Mouse (Mus musculus) limb, embryonic 11.5 days (tissue): ENCODE results near the gene Obp2a. TPM values are rescaled to one million over a fixed set of nuclear protein-coding genes. Genes with fewer than 3 reads are reported as not detected.
A peak's percentile ranks its signal among the peaks of the same experiment; 100 is the strongest.
"Not testable (repeated sequence)": the region's sequence is repeated elsewhere in the genome, so short reads cannot be mapped to it uniquely, and the experiment has no call there.

Experiments used
- ATAC-seq: fragments of 200-750 bp; cut with Nextera tagmentation; 2 replicates; pipeline ENCODE4 v1.8.0; 2017; ENCODE audit warnings: low read depth; ENCODE audit not compliant: insufficient number of reproducible peaks, low FRiP score, low TSS enrichment
- DNase-seq: peaks from one replicate; pipeline ENCODE4 v3.0.0-alpha.2; 2015; ENCODE audit warnings: low spot score
- H3K27ac ChIP-seq: fragments of 300-500 bp; sonication (generic); replicated peaks from 2 replicates; pipeline ENCODE4 v1.5.1; 2014; ENCODE audit warnings: low read depth, mild to moderate bottlenecking, low read length
- H3K27me3 ChIP-seq: fragments of 300-500 bp; sonication (generic); 2 replicates; pipeline ENCODE4 v1.6.1; 2014; ENCODE audit warnings: mild to moderate bottlenecking, low read length, mixed read lengths; ENCODE audit not compliant: control insufficient read depth, insufficient read depth
- H3K36me3 ChIP-seq: fragments of 300-500 bp; sonication (generic); 2 replicates; pipeline ENCODE4 v1.6.1; 2014; ENCODE audit warnings: mild to moderate bottlenecking, low read length, moderate library complexity, mixed read lengths; ENCODE audit not compliant: control insufficient read depth, insufficient read depth
- H3K4me1 ChIP-seq: fragments of 300-500 bp; sonication (generic); 2 replicates; pipeline ENCODE4 v1.6.1; 2014; ENCODE audit warnings: low read length, mixed read lengths; ENCODE audit not compliant: control insufficient read depth, insufficient read depth
- H3K4me2 ChIP-seq: fragments of 300-500 bp; sonication (generic); 2 replicates; pipeline ENCODE4 v1.6.1; 2014; ENCODE audit warnings: low read depth, mild to moderate bottlenecking, moderate library complexity; ENCODE audit not compliant: severe bottlenecking
- H3K4me3 ChIP-seq: fragments of 300-500 bp; sonication (generic); 2 replicates; pipeline ENCODE4 v1.5.1; 2014; ENCODE audit warnings: low read depth, low read length
- H3K9ac ChIP-seq: fragments of 300-500 bp; sonication (generic); 2 replicates; pipeline ENCODE4 v1.6.1; 2014; ENCODE audit warnings: mild to moderate bottlenecking, low read length
- H3K9me3 ChIP-seq: fragments of 300-500 bp; sonication (generic); 2 replicates; pipeline ENCODE4 v1.6.1; 2016; ENCODE audit warnings: low read length; ENCODE audit not compliant: control insufficient read depth
- WGBS: fragments of 180-500 bp; shearing (Covaris S2); extraction: QIAGEN DNeasy Blood & Tissue Kit; methylation state at CpG from one replicate; pipeline ENCODE4 v1.1.7; 2014; 5-methylcytosine and 5-hydroxymethylcytosine counted together
- polyA plus RNA-seq: library from polyadenylated mRNA; unstranded; fragments of >200 nt; fragmentation: Nextera tagmentation; extraction: Ambion mirVana; gene quantifications from 2 replicates; pipeline ENCODE4 v1.2.1, GENCODE M21; 2014

The Obp2a gene
- not detected in 2 replicates for polyA plus RNA-seq

- H3K27ac ChIP-seq, H3K36me3 ChIP-seq, H3K27me3 ChIP-seq, H3K4me3 ChIP-seq, H3K9ac ChIP-seq, H3K4me1 ChIP-seq, ATAC-seq, H3K9me3 ChIP-seq, H3K4me2 ChIP-seq, DNase-seq: not testable (repeated sequence)
- 75% methylated on average over 3 of the region's 3 CpGs for WGBS
Measured at GRCm38 (mm10) chr2:25699743-25700142, at the start of gene Obp2a. Gene Obp2a (plus strand): TSS chr2:25700043.

DNA sequence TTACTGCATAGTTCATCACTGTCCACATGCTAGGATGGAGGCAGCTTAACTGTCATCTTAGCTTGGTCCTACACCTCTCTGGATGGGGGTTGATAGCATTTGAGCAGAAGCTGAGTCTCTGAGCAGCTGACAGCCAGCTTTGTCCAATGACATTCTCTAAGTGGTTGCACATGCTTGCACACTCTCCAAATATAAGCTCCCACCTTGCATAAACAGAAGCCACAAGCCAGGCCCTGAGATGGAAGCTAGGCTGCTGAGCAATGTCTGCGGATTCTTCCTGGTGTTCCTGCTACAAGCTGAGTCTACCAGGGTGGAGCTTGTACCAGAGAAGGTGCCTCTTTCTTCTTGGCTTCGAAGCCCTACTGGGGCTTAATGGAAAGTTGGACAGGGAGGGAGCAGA lies 46.9 kb upstream of the Obp2a start, which contains the start of gene Lcn8:
Gene Lcn8 (plus strand): TSS at position 219 of the 400 bp plus-strand sequence.
- WGBS = 79% methylated on average over 2 of the region's 2 CpGs
- H3K4me3 ChIP-seq = no peak within 1 kb of the TSS

GRCm38 (mm10) chr2:25654502-25654901 lies 45.3 kb upstream of the Obp2a start:
- no peak overlapping the region for H3K4me2 ChIP-seq
- H3K9ac ChIP-seq = no peak overlapping the region
- no peaks in the 10 kb centered on the region for H3K9me3 ChIP-seq
- DNase-seq = no peak
- no peaks in the 10 kb centered on the region for H3K27me3 ChIP-seq
- H3K27ac ChIP-seq = no peak overlapping the region
- H3K4me3 ChIP-seq = no peak overlapping the region
- no peak for ATAC-seq
- no peaks in the 10 kb centered on the region for H3K36me3 ChIP-seq
- H3K4me1 ChIP-seq = no peaks in the 10 kb centered on the region
- WGBS = 59% methylated on average over 1 of the region's 1 CpGs

More for the DNA sequence above, 46.9 kb upstream of the Obp2a start, which contains the start of gene Lcn8:
- H3K9me3 ChIP-seq = no peaks in the 10 kb centered on the region
- H3K36me3 ChIP-seq = no peaks in the 10 kb centered on the region
- H3K9ac ChIP-seq = no peak within 1 kb of the TSS
- H3K27ac ChIP-seq = no peak within 1 kb of the TSS
- H3K27me3 ChIP-seq = no peaks in the 10 kb centered on the region
- H3K4me2 ChIP-seq = no peak within 1 kb of the TSS
- ATAC-seq (no peak), DNase-seq (no peak)
- H3K4me1 ChIP-seq = no peaks in the 10 kb centered on the region

DNA sequence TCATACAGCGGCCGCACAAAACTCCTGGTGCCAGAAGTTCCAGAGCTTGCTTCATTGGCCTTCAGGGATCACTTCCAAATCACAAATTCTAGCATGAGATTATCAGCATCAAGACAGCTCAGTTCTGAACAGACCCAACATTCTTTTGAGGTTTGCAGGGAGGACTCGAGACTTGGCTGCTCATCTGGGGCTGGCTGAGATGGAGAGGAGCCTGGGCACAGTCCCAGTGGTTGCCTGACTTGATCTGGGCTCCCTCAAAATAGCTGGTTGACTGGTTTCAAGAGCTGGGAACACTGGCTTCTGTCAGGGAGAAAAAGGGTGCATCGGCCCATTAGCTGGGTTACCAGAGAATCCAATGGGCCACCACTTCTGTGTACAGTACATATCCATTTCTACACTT lies 43.2 kb upstream of the Obp2a start:
- WGBS = 80% methylated on average over 4 of the region's 4 CpGs
- H3K9me3 ChIP-seq = no peaks in the 10 kb centered on the region
- H3K4me1 ChIP-seq = no peaks in the 10 kb centered on the region
- H3K4me2 ChIP-seq = no peak overlapping the region
- H3K4me3 ChIP-seq = no peak overlapping the region
- H3K36me3 ChIP-seq = no peaks in the 10 kb centered on the region
- H3K27me3 ChIP-seq = no peaks in the 10 kb centered on the region
- DNase-seq (no peak), ATAC-seq (no peak)
- H3K27ac ChIP-seq = no peak overlapping the region
- no peak overlapping the region for H3K9ac ChIP-seq

GRCm38 (mm10) chr2:25657246-25657645 lies 42.6 kb upstream of the Obp2a start:
- WGBS = 84% methylated on average over 4 of the region's 4 CpGs
- Histone ChIP-seq H3K4me2 (no peak overlapping the region), H3K4me1 (no peaks in the 10 kb centered on the region), H3K9ac (no peak overlapping the region), H3K9me3 (no peaks in the 10 kb centered on the region), H3K27ac (no peak overlapping the region), H3K4me3 (no peak overlapping the region), H3K27me3 (no peaks in the 10 kb centered on the region), H3K36me3 (no peaks in the 10 kb centered on the region)
- no peak for ATAC-seq
- DNase-seq = no peak

- no peaks in the 10 kb centered on the region for H3K9me3 ChIP-seq
- H3K27ac ChIP-seq = no peak within 1 kb of the TSS
- no peak for ATAC-seq
- H3K4me2 ChIP-seq = no peak within 1 kb of the TSS
- H3K36me3 ChIP-seq = no peaks in the 10 kb centered on the region
- no peaks in the 10 kb centered on the region for H3K27me3 ChIP-seq
- no peaks in the 10 kb centered on the region for H3K4me1 ChIP-seq
- H3K4me3 ChIP-seq = no peak within 1 kb of the TSS
- no peak for DNase-seq
- no peak within 1 kb of the TSS for H3K9ac ChIP-seq
Measured at GRCm38 (mm10) chr2:25657652-25658051, 42.2 kb upstream of the Obp2a start, which contains the start of gene Lcn5. Gene Lcn5 (plus strand): TSS chr2:25657952.

DNA sequence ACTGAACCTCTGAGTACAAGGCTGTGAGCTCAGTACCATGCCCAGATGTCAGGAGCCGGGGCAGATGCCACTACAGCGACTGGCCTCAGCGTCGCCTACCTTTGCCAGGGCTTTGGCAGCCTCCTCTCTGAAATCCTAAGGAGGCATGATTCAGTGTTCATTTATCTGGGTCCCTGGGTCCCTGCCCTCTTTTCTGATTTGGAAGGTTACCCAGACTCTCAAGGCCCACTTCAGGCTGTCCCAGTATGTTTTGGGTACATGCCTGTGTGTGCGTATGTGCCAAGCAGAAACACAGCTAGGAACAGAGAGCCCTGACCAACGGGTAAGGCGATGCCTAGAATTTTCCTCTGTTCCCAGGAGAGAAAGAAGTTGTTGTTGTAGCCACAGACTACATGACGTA lies 39.6 kb upstream of the Obp2a start:
- no peak for ATAC-seq
- no peaks in the 10 kb centered on the region for H3K4me1 ChIP-seq
- no peaks in the 10 kb centered on the region for H3K9me3 ChIP-seq

DNA sequence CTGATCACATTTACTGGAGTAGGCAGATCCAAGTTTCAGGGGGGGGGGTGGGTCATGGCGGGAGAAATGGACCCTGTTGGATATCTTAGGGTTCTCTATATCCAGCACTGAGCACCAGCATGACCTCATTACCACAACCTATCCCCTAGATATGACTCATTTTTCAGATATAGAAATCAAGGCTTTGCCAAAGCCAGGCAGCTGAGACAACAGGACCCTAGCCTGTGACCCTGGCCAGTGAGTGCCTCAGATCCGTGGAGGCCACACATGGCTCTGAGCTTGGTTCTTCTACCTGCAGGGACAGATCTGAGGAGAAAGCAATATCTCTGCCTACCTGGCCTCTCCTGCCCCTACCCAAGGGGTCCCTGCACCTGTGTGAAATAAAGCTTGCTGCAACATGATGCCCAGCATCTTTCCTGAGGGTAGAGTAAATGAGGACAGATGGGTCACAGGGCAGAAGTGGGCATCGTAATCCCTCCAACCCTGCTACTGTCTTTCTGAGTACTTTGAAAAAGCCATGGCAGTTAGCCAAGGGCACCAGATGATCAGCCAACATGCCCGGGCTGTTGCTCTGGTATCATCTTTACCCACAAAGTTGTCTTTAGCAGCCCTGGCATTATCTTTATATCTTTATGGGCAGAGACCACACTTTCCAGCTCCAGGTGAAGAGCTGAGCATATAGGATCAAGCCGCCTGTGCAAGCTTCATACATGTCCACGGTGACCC lies 38.4 kb upstream of the Obp2a start:
- Histone ChIP-seq H3K9me3 (no peaks in the 10 kb centered on the region), H3K4me2 (no peak overlapping the region), H3K4me1 (no peaks in the 10 kb centered on the region), H3K27me3 (no peaks in the 10 kb centered on the region), H3K9ac (no peak overlapping the region), H3K27ac (no peak overlapping the region), H3K36me3 (no peaks in the 10 kb centered on the region), H3K4me3 (no peak overlapping the region)
- DNase-seq (no peak), ATAC-seq (no peak)
- WGBS = 86% methylated on average over 6 of the region's 6 CpGs

More for the DNA sequence above, 39.6 kb upstream of the Obp2a start:
- H3K27me3 ChIP-seq = no peaks in the 10 kb centered on the region
- no peak overlapping the region for H3K4me2 ChIP-seq
- no peak overlapping the region for H3K4me3 ChIP-seq
- DNase-seq = no peak
- H3K36me3 ChIP-seq = no peaks in the 10 kb centered on the region
- WGBS = 77% methylated on average over 8 of the region's 8 CpGs
- no peak overlapping the region for H3K9ac ChIP-seq
- no peak overlapping the region for H3K27ac ChIP-seq

DNA sequence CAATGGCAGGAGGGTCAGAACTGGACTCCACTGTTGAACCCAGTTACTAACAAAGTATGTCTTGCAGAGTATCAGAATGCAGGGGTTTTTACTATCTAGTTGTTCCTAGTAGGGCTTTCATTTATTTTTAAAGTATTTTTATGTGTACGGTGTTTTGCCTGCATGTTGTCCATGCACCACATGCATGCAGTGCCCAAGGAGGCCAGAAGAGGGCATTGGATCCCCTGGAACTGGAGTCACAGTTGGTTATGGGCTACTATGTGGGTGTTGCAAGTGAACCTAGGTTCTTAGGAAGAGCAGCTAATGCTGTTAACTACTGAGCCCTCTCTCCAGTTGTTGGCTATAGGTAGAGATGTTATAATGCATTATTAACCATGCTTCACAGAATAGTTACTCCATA lies 36.3 kb upstream of the Obp2a start:
- DNase-seq = peak; percentile 76
- H3K36me3 ChIP-seq = no peaks in the 10 kb centered on the region
- H3K4me2 ChIP-seq = no peak overlapping the region
- WGBS = 58% methylated on average over 1 of the region's 1 CpGs
- H3K27me3 ChIP-seq = no peaks in the 10 kb centered on the region
- ATAC-seq = no peak
- no peaks in the 10 kb centered on the region for H3K9me3 ChIP-seq
- no peaks in the 10 kb centered on the region for H3K4me1 ChIP-seq
- no peak overlapping the region for H3K4me3 ChIP-seq
- H3K27ac ChIP-seq = no peak overlapping the region
- no peak overlapping the region for H3K9ac ChIP-seq
